Mouse (Mus musculus) myocyte (in vitro differentiated cells): ENCODE measurements around the gene Espl1.

Experiments used
- CEBPB ChIP-seq: IDR thresholded peaks from 2 replicates; pipeline ENCODE4 v1.6.1; 2011; ENCODE audit warnings: mild to moderate bottlenecking, moderate library complexity; ENCODE audit not compliant: poor library complexity, insufficient read depth, severe bottlenecking
- E2F4 ChIP-seq: IDR thresholded peaks from one replicate; pipeline ENCODE4 v1.6.1; 2011; ENCODE audit warnings: mild to moderate bottlenecking, control low read depth, moderate library complexity; ENCODE audit not compliant: insufficient read depth
- MAX ChIP-seq: IDR thresholded peaks from one replicate; pipeline ENCODE4 v1.6.1; 2011; ENCODE audit warnings: low read depth, mild to moderate bottlenecking, control low read depth
- MYOD1 ChIP-seq, 3 experiments: IDR thresholded peaks; one replicate each; pipeline ENCODE4 v1.6.1; 2011; ENCODE audit warnings: control low read depth in 2 of 3, low read depth in 2 of 3, mild to moderate bottlenecking in 2 of 3, moderate library complexity in 1 of 3; ENCODE audit not compliant: insufficient read length in 2 of 3, control insufficient read depth in 1 of 3
- POLR2A ChIP-seq: IDR thresholded peaks from one replicate; pipeline ENCODE4 v1.6.1; 2011; ENCODE audit warnings: low read depth, mild to moderate bottlenecking, control low read depth, moderate library complexity; ENCODE audit not compliant: insufficient read length
- POLR2AphosphoS2 ChIP-seq: IDR thresholded peaks from one replicate; pipeline ENCODE4 v1.6.1; 2011; ENCODE audit warnings: low read depth, control low read depth; ENCODE audit not compliant: insufficient read length
- REST ChIP-seq: IDR thresholded peaks from one replicate; pipeline ENCODE4 v1.6.1; 2011; ENCODE audit warnings: mild to moderate bottlenecking, control low read depth, moderate library complexity; ENCODE audit not compliant: insufficient read depth, insufficient read length
- SRF ChIP-seq: IDR thresholded peaks from one replicate; pipeline ENCODE4 v1.6.1; 2011; ENCODE audit warnings: low read depth; ENCODE audit not compliant: control insufficient read depth, insufficient read length
- TCF12 ChIP-seq: IDR thresholded peaks from one replicate; pipeline ENCODE4 v1.6.1; 2011; ENCODE audit warnings: mild to moderate bottlenecking, control low read depth; ENCODE audit not compliant: poor library complexity, insufficient read depth, severe bottlenecking
- TCF3 ChIP-seq: IDR thresholded peaks from one replicate; pipeline ENCODE4 v1.6.1; 2011; ENCODE audit warnings: low read depth, control low read depth; ENCODE audit not compliant: insufficient read length

DNA sequence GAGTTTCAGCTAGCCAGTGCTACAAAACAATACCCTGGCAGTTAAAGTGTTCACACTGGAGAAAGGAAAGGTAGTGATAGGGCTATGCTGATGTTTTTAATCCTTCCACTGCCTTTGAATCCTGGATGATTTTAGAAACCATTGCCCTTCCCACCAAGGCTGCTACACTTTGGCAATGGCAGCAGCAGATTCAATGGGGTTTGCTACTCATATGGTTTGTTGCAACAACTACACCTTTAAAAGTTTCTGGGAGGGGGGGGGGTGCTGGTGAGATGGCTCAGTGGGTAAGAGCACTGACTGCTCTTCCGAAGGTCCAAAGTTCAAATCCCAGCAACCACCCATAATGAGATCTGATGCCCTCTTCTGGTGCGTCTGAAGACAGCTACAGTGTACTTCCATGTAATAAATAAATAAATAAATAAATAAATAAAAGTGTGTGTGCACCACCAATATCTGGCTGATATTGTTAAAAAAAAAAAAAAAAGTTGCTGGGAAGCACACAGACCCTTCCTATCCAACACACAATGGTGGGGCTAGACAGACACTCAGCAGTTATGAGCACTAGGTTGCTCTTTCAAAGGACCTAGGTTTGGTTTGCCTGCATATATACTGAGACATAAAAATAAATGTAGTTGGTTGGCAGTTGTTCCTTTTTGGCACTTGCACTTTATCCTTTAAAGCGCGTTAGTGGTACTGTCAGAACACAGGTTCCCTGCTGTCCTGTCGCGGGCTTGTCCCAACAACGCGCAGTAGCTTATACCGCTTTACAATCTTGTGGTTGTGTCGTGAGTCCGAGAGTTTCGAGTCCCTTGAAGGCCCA is 28.8 kb downstream of the Espl1 start:
- no peak for TF ChIP-seq POLR2A
- TF ChIP-seq SRF: no peak
- no peak for TF ChIP-seq MAX
- no peak for TF ChIP-seq MYOD1 (IDR thresholded peaks at IDR 0.05; ENCODE audit: control insufficient read depth in 1 of 3, insufficient read length in 2 of 3, low read depth in 2 of 3)
- peak; percentile 33 for TF ChIP-seq POLR2AphosphoS2
- no peak for TF ChIP-seq CEBPB
- TF ChIP-seq TCF12: no peak
- TF ChIP-seq TCF3: no peak
- no peak for TF ChIP-seq E2F4
- TF ChIP-seq REST: no peak
